Mouse (Mus musculus): ENCODE results near the gene 4930519P11Rik.

4930519P11Rik gene

DNA sequence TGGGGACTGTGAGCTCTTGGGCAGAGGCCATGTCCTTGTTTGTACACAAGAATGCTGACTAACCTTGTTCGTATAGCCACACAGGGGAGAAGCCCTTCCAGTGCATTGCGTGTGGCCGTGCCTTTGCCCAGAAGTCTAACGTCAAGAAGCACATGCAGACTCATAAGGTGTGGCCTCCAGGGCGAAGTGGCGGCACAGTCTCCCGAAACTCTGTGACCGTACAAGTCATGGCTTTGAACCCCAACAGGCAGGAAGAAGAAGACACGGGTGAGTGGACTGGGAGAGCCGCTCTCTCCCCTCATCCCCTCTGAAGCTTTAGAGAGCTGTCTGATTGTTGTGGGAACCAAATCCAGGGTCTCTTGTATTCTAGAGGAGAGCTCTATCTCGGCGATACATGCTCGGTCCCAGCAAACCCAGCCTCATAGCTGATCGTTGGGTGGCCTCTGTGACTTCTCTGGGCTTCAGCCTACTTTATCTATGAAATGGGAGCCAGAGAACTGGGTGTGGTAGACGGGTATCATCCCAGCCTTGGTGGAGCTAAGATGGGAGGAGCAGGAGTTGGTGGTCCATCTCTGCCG, 19.1 kb upstream of the 4930519P11Rik start:
- DNase-seq, result no peak

DNA sequence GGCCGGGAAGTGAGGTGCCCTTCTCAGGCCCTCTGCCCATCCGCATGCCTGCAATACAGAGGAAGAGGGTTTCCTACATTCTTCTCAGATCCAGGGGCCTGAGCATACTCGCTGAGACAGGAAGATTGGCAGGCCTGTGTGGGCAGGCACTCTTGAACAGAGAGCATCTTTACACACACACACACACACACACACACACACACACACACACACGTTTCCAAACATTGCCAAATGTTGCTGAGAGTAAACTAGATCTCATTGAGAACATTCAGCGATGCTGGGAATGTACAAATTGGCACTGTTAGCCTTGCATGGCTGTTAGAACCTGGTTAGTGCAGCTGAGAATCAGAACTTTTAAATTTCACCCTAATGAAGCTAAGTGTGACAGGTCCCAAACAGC, 17.3 kb upstream of the 4930519P11Rik start:
- DNase-seq, result no peak

DNA sequence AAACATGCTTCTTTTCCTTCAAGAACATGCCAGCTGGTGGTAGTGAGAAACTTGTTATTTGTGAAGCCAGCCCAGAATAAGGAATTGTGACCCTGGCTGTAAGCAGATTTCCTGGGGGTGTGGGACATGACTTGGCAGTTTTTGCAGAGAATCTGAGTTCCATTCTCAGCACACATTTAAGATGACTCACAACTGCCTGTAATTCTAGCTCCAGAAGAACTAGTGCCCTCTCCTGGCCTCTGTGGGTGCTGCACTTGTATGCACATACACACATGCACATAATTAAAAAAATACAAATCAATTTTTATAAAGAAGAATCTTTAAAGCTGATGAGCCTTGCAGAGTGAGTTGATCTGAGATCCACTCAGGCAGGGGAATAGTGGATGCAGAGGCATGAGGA, 10.9 kb upstream of the 4930519P11Rik start:
- no peak for DNase-seq

DNA sequence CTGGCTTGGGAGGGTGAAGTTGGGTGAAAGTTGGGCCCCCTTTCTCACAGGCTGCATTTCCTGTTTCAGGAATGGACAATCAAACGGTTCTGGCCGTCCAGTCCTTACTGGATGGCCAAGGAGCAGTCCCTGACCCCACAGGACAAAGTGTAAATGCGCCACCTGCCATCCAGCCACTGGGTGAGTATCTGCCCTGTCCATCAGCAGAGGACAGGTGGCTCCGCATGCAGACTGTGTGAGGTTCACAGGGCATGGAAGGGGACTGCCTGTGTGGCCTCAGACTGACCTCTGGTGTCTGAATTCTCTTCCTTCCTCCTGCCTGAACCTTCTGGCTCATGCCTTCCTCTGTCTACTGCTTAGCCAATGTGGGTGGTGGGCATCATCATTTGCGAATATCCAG, 8.4 kb upstream of the 4930519P11Rik start:
- peak; percentile 58 to 60 for DNase-seq

DNA sequence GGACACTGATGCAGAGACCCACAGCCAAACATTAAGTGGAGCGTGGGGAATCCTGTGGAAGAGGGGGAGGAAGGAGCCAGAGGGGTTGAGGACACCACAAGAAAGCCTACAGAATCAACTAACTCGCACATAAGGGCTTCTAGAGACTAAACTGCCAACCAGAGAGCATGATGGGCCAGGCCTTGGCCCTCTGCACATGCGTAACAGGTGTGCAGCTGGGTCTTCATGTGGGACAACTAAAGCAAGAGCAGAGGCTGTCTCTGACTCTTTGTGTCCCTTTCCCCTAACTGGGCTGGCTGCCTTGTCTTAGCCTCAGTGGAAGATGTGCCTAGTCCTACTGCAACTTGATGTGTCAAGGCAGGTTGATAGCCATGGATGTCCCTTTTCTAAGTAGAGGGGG, 3.8 kb upstream of the 4930519P11Rik start:
- DNase-seq, result no peak

DNA sequence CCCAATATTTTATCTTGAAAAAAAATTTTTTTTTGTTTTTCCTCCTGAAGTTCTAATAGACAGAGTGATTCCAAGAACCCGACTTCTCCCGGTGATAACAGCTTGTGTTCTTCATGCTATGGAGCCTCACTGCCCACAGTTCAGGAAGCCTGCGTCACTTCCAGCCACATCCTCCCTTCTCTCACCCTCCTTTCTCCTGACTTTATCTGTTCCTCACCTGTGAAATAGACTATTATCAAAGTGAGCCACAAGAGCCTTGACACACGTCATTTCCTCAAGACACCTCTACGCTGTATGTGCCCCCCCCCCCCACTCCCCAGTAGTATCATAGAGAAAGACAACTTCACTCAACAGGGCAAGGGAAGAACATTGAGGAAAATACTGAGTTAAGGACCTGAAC, 2.4 kb upstream of the 4930519P11Rik start:
- no peak for DNase-seq

DNA sequence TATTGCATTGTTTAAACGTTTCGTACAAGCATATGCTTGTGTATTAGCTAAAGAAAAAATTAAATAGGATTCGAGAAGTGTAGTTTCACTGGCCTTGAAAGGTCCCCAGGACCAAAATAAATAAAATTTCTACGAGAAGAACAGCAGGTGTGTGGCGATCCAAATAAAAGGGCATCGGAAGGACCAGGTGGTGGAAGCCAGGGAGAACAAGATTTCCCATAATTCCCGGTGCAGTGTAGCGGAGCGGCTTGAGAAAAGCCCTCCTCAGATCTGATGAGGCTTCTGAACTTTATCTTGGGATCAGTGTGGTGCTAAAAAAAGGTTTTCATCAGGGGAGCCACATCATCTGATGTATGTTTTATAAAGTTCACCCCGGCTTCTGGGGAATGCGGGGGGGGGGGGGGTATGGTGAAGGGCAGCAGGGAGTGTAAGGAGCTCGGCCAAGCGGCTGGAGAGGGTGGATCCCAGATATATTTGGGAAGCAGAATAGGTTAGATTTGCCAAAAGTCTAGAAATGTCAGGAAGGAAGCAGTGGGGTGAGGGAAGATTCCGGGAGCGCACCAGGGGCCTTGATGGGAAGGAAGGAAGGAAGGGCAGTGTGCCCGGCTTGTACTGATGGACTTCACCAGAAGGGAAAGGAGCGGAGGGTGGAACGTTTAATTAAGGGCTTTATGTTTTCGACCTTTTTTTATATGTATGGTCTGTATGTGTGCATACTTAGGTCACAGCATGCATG, 1.8 kb upstream of the 4930519P11Rik start:
- peak; percentile 31 to 32 for DNase-seq

DNA sequence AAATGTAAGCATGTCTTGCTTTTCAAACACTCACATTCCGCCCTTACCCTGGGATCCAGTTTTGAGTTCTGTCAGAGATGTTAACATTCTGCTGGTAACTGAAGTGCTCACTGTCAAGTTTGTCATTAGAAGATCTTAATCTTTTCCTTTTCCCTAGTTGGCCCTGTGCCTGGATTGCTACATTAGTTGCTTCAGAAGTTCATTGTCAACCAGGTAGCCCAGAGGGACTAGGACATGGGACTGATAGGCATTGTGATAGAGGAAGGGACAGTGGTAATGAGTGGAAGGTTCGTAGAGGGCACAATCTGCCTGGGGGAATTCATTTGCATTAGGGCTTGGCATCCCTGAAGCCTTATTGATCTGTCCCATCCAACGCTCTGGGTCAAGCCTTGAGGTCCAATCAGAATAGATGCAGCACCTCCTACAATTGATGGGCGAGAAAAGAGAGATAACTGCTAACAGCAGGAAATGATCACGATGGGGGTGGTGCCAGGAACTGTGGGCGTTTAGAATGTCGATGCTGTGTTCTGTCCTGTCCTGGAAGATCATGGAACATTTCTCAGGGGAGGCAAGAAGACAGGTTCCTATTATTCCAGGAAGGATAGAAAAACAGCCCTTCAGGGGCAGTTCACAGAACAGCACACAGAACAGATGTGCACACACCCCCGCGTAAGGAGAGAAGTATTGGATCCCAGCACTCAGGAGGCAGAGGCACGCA, 4.0 kb downstream of the 4930519P11Rik start:
- DNase-seq, result no peak

DNA sequence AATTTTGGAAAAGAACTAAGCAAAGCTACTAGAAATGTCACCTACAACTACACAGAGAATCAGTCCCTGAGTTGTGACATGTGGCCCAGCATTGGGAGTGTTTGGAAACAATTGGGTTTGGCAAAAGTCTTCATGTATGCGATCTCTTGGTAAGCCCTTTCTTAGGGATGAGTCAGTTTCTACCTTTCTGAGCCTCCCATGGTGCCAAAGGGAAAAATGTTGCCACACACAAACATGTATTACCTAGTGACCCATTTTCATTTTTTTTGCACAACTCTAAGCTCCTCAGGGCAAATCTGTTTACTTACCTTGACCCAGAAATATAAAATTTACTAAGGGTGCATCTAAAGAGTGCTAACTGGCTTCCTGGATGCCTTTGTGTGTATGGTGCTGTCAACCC, 6.3 kb downstream of the 4930519P11Rik start:
- DNase-seq, result no peak

DNA sequence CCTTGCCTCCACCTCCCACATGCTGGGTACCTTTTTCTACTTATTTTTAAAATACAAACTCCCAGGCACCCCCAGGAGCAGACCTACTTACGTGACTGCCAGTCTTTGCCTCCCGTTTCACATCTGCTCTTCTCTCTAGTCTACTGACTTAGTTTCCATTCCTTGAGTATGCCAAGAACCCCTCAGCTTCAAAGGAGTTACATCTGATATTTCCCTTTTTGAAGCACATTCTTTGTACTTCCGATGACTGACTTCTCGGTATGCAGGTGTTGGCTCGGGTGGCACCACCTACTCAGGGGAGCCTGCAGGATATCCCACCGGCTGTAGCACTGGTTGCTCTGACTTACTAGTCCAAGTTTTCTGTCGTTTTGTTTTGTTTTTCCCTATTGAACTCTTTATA, 9.1 kb downstream of the 4930519P11Rik start:
- DNase-seq, result no peak

DNA sequence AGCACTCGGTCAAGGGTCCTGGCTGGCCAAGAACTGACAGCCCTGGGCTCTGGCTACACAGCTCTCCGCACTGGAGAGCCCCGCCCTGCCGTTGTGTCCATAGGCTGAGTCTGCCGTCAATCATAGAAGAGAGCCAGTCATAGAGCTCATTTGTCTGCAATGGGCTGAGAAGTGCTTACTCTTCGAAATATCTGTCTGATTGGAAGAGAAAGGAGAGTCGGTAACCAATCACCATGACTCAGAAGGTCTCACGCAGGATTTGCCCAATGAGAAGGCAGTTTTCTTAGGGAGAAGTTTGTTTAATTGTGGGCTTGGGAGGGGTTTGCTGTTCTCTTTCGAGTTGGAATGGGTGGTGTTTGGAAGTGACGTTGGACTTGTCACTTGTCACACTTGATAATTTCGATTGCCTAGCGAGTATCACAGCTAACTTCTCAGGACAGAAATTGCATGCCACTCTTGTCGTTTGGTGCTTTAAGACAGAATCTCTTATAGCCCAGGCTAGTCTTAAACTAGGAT, 9.5 kb downstream of the 4930519P11Rik start, which contains the start of gene Pxmp4:
TSS of gene Pxmp4 (minus strand) at position 71 of the 516 bp plus-strand sequence.
- peak; percentile 99 to 100 for DNase-seq

DNA sequence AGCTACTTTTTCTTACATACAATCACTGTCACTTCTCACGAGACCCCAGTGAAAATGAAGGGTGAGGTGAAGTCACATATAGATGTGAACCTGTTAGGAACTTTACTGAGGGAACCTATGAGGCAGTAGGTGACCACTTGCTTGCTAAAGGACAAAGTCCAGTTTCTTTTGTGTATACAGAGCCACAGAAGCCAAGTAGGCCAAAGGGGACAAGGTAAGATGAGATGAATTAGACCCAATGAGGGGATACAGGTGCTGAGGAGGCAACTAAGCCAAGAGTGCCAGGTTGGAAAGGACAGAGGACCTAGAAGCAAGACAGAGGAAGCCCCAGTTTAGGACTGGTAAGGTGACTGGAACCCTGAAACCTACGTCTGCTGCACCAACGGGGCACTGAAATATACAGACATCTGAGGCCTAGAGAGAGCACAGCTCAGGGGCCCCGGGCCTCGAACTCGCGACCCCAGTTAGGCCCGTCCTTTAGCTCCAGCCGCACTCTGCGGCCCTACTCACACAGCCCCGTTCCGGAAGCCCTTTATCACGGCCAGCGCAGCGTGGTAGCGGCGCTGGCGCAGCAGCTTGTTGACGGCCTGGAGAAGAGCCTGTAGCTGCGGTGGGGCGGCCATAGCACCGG, 10.1 kb downstream of the 4930519P11Rik start:
- DNase-seq, result peak; percentile 58 to 67

DNA sequence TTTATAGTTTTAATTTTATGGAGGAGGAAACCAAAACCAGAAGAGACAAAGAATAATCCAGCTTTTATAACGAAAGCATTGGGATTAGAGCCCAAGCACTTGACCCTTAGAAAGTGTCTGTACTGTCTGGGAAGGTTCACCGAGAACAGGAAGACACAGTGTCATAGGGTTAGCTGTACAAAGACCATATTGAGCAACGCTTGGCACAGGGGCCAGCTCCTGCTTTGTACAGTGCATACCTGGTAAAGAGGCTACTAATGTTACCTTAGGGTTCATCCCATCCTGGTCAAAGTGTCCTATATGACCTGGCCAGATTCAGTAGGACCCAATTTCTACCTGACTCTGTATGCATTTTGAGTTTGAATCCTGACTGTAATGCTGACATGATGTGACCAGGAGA, 11.9 kb downstream of the 4930519P11Rik start:
- peak; percentile 73 to 90 for DNase-seq

DNA sequence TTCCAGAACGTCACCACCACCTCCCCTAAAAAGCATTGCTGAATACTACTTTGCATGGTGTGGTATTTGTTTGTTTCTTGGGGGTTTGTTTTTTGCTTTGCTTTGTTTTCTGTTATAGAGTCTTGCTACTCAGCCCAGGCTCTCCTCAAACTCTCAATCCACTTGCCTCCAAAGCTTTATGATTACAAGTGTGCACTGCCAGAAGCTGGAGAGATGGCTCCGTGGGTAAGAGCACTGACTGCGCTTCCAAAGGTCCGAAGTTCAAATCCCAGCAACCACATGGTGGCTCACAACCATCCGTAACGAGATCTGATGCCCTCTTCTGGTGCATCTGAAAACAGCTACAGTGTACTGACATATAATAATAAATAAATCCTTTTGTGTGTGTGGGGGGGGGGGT, 12.7 kb downstream of the 4930519P11Rik start:
- peak in 1 of 2 experiments; percentile 37 for DNase-seq

DNA sequence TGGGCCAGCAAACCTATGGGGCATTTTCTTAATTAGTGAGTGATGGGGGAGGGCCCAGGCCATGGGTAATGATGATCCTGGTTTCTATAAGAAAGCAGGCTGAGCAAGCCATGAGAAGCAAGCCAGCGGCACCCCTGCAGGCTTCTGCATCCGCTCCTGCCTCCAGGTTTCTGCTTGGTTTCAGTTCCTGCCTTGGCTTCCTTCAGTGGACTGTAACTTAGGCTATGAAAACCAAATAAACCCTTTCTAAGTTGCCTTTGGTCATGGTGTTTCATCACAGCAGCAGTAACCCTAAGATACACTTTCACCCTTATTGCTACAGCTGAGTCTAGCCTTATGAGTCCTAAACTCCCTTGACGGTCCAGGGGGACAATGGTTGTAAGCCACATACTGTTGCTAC, 15.8 kb downstream of the 4930519P11Rik start:
- no peak for DNase-seq

DNA sequence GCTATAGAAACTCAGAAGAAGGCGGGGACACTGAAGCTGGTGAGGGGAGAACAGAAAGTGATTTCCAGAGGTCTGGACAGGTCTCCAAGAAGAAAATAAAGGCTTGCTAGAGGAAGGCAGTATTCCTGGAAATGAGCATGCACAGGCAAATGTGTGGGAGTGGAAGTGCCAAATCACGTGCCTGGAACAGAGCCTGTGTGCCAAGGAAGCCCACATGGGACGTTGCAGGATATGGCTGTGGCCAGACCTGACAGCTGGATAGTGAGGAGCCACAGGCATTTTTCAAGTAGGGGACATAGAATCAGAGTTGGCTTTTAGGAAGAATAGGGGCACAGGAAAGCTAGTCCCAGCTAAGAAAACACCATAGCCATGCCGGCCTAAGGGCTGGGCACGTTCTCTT, 17.5 kb downstream of the 4930519P11Rik start:
- no peak for DNase-seq

DNA sequence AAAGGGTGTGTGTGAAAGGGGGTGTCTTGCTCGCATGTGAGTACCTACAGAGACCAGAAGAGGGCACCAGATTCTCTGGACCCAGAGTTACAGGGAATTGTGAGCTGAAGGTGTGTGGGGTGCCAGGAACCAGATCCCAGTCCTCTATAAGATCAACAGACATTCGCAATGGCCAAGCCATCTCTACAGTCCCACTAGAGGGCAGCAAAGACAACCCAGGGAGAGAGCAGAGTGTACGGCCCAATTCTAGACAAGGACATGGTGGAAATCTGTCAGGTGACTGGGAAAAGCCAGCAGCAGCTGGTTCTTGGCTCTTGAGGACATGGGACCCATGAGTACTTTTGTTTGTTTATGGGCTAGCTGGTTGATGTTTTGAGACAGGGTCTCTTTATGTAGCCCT, 20.2 kb downstream of the 4930519P11Rik start:
- peak in 1 of 2 experiments; percentile 57 for DNase-seq

DNA sequence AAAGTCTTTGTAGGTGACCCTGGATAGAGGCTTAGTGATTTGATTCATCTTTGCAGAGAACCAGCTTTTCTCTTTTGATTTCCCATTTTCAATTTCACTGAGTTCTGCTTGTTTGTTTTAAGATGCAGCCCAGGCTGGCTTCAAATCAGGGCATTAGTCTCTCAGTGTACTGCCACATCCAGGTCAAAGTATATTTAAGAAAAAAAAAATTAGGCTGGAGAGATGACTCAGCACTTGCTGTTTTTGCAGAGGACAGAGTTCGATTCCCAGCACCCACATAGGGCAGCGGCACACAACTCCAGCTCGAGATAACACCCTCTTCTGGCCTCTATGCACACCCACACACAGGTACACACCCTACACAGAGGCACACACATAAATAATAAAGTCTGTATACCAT, 22.0 kb downstream of the 4930519P11Rik start:
- DNase-seq, result no peak

DNA sequence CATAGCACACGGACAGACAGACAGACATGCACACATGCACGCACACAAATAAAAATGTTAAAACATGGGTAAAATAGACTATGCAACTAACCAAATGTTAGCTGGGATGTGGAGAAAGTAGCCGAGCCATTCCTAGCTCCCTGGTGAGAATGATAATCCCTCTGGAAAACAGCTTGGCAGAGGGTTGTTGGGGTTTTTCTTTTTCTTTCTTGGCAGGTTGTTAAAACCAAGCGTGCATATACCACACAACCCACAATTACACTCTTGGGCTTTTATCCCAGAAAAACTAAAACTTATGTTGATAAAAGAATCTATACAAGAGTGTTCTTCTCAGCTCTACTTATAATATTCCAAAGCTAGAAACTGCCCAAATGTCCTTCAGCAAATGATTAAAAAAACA, 24.2 kb downstream of the 4930519P11Rik start:
- DNase-seq, result no peak

DNA sequence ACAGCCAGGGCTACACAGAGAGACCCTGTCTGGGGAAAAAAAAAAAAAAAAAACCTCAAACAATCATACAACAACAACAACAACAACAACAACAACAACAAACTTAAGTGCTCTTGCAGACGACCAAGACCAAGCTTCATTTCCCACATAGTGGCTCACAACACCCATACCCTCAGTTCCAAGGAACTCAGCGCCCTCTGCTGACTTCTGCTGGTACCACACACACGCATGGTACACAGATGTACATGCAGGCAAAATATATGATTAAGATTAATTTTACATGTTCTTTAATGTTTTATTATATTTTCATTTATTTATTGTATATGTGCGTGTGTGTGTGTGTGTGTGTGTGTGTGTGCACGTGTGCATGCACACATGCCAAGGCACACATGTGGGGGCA, 26.8 kb downstream of the 4930519P11Rik start:
- peak; percentile 19 to 73 for DNase-seq

DNA sequence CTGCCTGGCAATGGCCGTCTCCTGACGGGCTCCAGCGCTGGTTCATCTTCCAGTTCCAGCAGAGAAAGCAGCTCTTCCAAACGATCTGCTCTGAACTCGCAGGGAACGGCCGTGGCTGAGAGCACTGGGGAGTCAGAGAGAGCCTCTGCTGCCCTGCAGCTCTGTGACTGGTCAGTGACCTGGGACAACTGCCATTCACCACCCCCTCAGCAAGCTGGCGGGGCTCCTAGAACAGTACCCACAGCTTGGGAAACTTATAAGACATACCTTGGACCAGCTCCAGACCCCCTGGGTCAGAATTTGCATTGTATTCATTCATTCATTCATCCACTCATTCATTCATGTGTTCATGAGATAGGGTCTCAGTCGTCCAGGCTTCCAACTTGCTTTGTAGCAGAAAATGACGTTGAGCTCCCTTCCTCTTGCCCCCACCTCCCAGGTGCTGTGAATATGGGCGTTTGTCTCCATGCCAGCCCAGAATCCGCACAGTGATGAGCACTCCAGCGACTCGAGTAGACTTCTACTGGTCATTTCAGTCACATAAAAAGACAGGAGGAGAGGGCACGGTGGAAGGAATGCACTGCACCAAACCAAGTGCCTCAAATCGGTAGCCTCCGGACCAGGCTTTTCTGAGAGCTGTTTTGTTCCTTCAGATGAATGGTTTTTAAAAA, 28.2 kb downstream of the 4930519P11Rik start:
- DNase-seq, result no peak
